Mouse (Mus musculus): Measurements from ENCODE around the gene Gnptab. TPM values are rescaled to one million over a fixed set of nuclear protein-coding genes. Genes with fewer than 3 reads are reported as not detected.
A peak's percentile ranks its signal among the peaks of the same experiment; 100 is the strongest.

The Gnptab gene
- total RNA-seq (2021): 10 to 100 TPM in 1 of 2 experiments, 1 to 10 TPM in 1; 9.2 to 10.3 TPM
- long read RNA-seq, experiment 1, full-length matches to known transcripts: 3 of 5 reads
- long read RNA-seq, experiment 1, partial matches to known transcripts: 1 of 5 reads
- long read RNA-seq, experiment 1, other reads (novel, unspliced or antisense): 1 of 5 reads
- long read RNA-seq, experiment 2, full-length matches to known transcripts: 8 of 9 reads
- long read RNA-seq, experiment 2, partial matches to known transcripts: 0 of 9 reads
- long read RNA-seq, experiment 2, other reads (novel, unspliced or antisense): 1 of 9 reads

DNA sequence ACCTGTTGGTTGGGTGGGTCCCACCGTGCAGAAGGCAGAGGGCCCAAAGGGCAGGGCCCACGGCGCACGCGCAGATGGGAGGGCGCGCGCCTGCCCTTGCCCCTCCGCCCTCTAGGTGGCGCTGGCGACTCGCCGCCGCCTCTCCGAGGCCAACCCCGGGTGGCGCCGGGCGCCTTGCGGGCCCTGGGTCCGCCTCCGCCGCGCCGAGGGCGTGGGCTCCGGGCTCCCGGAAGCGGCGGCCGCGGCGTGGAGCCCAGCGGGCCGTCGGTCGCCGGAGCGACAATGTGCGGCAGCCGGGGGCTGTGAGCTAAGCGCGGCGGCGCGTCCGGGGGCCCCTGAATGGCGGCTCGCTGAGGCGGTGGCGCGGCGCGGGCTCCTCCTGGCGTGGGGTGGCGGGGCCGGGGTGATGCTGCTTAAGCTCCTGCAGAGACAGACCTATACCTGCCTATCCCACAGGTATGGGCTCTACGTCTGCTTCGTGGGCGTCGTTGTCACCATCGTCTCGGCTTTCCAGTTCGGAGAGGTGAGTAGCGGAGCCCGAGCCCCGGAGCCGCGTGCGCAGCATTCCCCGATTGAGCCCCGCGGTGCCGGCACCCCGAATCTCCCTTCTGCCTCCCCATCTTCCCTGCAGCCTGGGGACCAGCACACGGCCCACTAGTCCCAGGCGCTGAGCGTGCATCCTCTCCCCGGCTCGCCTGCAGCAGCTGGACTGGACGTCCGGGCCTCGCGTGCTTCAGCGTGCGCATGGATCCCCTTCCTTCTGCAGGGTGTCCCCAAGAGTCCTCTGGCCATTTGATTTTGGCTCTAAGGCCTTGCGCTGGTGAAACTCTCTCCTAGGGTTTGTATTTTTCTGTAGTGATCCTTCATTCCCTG is at the start of gene Gnptab, which contains the start of gene Dram1:
Gene Gnptab, plus strand, starts transcription at position 120 of the 873 bp plus-strand sequence.
Gene Dram1, minus strand, starts transcription at position 68 of the 873 bp plus-strand sequence.
- DNase-seq: peak; percentile 88
- intact Hi-C loops (cut with DNase I; ENCODE audit: low total_unique reads): no loop called here

DNA sequence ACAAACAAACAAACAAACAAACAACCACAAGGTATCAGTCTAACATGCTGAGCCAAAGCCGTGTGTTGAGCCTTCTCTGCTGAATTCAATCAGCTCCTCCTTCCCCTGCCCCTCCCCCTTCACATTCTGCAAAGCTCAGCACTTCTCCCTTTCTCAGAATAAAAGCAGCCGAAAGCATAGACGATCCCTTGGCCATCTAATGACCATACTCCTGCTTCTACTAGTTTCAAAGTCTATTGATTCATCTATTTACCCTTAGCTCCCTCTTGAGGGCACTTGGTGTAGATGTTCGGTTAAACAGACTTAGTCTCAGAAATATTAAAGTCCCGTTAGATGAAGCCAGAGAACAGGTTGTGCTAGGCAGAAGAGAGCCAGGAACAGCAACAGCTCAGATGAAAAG is 48.2 kb upstream of the Gnptab start:
- no peak for DNase-seq
- intact Hi-C loops (cut with DNase I; ENCODE audit: low total_unique reads): no loop called here

GRCm38 (mm10) chr10:88340660-88341059 is 38.3 kb upstream of the Gnptab start:
- no peak for DNase-seq
- intact Hi-C loops (cut with DNase I; ENCODE audit: low total_unique reads): no loop called here

DNA sequence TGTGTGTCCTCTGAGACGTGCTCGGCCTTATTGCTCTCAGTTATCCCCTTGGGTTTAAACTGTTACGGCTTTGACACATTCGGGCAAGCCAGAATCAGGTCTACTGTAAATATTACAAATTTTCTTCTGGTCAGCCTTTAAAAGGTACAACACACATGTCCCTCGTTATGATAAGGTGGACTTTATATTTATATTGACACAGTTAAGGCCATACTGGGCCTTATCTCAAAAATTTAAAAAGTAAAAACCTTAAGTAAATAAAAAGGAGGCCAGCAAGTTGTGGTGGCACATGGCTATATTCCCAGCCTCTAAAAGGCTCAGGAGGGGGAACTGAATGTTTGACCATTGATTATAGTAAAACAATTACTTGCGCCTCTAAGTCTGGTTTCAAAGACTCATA is 37.6 kb upstream of the Gnptab start:
- no peak for DNase-seq

GRCm38 (mm10) chr10:88345899-88346401 is 33.0 kb upstream of the Gnptab start:
- DNase-seq: no peak
- intact Hi-C loops (cut with DNase I; ENCODE audit: low total_unique reads): no loop called here

More for the DNA sequence above, 37.6 kb upstream of the Gnptab start:
- intact Hi-C loops (cut with DNase I; ENCODE audit: low total_unique reads): no loop called here

- DNase-seq: no peak
- intact Hi-C loops (cut with DNase I; ENCODE audit: low total_unique reads): no loop called here
Measured at GRCm38 (mm10) chr10:88346454-88347245, 32.3 kb upstream of the Gnptab start.

- no peak for DNase-seq
- intact Hi-C loops (cut with DNase I; ENCODE audit: low total_unique reads): no loop called here
Measured at GRCm38 (mm10) chr10:88349800-88350199, 29.1 kb upstream of the Gnptab start.

DNA sequence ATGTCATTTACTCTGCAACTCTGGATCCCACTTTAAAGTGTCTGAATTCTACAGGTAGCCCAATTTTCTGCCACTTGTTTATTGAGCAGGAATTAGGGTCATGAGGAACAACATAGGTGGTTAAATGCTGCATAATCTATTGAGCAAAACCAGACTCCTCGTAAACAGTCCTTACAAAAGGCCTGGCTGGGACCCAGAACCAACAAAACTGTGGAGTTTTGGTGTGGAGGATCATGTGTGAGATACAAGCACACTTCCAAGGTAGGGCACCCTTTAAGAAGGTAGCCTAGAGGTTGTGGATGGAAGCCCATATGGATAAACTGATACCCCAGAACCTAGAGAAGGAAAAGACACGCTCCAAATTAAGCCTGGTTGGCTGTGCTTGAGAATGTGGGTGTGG is 28.2 kb upstream of the Gnptab start:
- intact Hi-C loops (cut with DNase I; ENCODE audit: low total_unique reads): no loop called here
- no peak for DNase-seq

GRCm38 (mm10) chr10:88351411-88352103 is 27.4 kb upstream of the Gnptab start:
- intact Hi-C loops (cut with DNase I; ENCODE audit: low total_unique reads): no loop called here
- DNase-seq: no peak

GRCm38 (mm10) chr10:88352549-88352948 is 26.4 kb upstream of the Gnptab start:
- intact Hi-C loops (cut with DNase I; ENCODE audit: low total_unique reads): no loop called here
- no peak for DNase-seq

DNA sequence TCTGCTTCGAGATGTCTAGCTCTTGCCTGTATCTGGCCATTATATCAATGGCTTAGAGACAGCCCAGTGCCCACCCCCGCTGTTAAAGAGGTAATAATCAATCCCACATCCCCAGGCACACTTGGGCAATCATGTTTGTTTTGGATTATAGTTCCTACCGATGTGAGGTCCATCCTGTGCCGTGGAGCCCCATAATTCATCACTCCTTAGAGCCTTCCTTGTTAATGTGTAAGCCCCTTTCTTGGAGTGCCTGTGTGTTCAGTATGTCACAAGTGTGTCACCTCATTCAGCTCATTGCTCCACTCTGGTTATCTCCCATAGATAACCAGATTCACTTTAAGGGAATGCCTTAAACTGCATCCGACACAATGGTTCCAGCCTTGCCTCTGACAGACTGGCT is 24.3 kb upstream of the Gnptab start:
- no peak for DNase-seq
- intact Hi-C loops (cut with DNase I; ENCODE audit: low total_unique reads): no loop called here

DNA sequence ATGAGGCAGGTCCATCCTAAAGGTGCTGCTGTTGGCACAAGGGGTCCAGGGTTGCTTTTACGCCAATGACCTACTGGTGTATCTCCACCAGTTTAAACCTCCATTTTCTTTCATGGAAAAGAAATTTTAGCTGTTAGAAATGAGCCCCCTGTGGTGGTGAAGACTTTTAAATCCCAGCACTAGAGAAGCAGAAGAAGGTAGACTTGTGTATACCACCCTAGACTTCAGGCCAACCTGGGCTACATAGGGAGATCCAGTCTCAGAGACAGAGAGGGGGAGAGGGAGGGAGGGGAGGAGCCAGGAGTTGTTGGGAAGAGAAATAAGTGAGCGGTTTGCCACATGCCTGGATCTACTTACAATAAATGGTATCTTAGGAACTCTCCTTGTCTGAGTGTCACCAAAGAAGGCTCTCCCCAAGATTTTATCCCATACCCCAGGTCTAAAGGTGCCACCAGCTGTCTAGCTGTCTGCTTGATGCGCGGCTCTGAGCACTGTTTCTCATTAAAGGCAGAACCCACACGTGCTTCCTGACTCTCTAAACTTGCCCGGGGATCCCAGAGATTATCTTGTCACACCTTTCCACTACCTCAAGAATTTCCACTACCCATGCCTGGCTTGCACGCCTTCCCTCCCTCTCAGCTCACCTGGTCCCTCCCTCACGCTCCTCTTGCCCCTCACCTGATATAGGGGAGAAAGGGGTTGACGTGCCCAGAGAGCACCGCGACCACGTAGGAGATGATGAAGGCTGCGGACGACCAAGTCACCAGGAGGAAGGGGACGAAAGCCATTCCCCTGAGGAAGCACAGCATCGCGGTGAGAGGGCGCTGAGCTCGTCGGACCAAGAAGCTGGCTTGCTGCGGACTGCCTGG is 22.6 kb upstream of the Gnptab start:
- intact Hi-C loops (cut with DNase I; ENCODE audit: low total_unique reads): no loop called here
- no peak for DNase-seq

DNA sequence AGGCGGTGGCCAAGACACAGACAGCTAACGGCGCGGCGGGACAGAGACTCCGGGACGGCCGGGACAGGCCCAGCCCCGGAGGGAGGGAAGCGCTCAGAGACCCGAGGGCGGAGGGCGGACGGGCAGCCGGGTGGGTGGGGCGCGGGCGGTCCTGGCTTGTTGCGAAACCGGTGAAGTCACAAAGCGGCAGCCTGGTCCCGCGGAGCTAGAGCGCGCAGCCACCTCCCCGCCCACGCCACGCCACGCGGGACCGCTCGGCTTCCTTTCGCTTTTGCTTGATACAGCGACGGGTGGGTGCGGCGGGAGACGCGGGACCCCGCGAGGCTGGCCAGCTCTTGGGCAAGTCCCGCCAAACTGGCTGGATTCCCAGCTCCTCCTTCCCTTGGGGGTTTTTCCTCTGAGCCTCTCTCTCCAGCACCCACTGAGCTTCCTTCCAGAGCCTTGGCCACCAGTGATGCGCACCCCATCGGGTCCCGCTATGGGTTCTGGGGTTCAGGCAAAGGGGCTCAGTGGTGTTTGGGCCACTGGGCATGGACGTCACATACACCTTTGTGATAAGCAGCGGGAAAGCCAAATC is 21.9 kb upstream of the Gnptab start:
- intact Hi-C loops (cut with DNase I; ENCODE audit: low total_unique reads): no loop called here

GRCm38 (mm10) chr10:88362218-88362617 is 16.7 kb upstream of the Gnptab start:
- no peak for DNase-seq
- intact Hi-C loops (cut with DNase I; ENCODE audit: low total_unique reads): no loop called here

More for the DNA sequence above, 21.9 kb upstream of the Gnptab start:
- DNase-seq: peak; percentile 82

DNA sequence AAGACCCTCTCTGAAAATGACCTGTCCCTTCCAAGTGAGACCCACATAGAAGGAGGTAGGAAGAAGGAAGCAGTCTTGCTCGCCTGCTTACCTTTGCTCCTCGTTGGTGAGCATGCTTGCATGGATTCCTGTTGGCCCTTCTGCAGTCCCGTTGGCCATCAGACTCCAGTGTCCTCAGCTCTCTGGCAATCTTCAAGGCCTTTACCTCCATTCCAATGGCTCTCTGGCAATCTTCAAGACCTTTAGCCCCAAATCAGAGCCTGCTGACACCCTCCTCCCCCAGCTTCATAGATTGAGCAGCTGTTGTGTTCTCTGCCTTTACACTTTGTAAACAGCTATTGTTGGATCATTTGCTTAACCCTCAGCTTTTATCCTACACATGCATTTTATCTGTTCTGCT is 14.7 kb upstream of the Gnptab start:
- intact Hi-C loops (cut with DNase I; ENCODE audit: low total_unique reads): no loop called here
- DNase-seq: no peak

DNA sequence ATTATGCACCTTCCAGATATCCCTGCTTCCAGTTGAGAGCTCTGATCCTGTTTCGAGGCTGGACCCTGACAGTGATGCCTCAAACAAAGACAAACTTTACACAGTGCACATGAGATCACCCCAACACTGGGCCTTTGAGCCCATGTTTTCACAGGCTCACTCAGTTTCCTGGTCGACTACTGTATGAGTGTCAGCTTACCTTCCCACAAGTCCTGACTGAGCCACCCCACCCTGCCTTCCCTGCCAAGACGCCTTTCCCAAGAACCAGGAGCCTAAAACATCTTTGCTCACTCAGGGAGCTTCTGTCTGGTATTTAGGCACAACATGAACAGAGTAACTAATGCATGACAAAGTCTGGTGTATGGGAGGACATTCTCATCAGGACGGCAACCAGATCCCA is 9.7 kb upstream of the Gnptab start:
- no peak for DNase-seq
- intact Hi-C loops (cut with DNase I; ENCODE audit: low total_unique reads): no loop called here

- intact Hi-C loops (cut with DNase I; ENCODE audit: low total_unique reads): no loop called here
- no peak for DNase-seq
Measured at GRCm38 (mm10) chr10:88371793-88372192, 7.1 kb upstream of the Gnptab start.

- intact Hi-C loops (cut with DNase I; ENCODE audit: low total_unique reads): no loop called here
- no peak for DNase-seq
Measured at GRCm38 (mm10) chr10:88372436-88372835, 6.5 kb upstream of the Gnptab start.
